Mouse (Mus musculus): ENCODE data around the gene Tff2.

GRCm38 (mm10) chr17:31152966-31153499 lies 9.0 kb upstream of the Tff2 start:
- no peak for TF ChIP-seq CTCF (IDR thresholded peaks at IDR 0.05; ENCODE audit: control insufficient read depth, insufficient read depth, low read length)
- TF ChIP-seq POLR2A (IDR thresholded peaks at IDR 0.05; ENCODE audit: borderline replicate concordance, control insufficient read depth, low read depth, low read length): no peak
